Mouse (Mus musculus): Measurements from ENCODE around the gene Ssr3. TPM values are rescaled to one million over a fixed set of nuclear protein-coding genes. Genes with fewer than 3 reads are reported as not detected.

The Ssr3 gene
- polyA plus RNA-seq (2014; fragmentation: Nextera tagmentation; extraction: Ambion mirVana) = 277 and 279 TPM in 2 replicates

- H3K27me3 ChIP-seq (replicated peaks; ENCODE audit: control insufficient read depth, insufficient read depth, low read length) = no peaks in the 10 kb centered on the region
- ATAC-seq (replicated peaks; ENCODE audit: low FRiP score, low TSS enrichment, low read depth) (peak; percentile 99), DNase-seq (ENCODE audit: low spot score) (peak; percentile 95)
- H3K9me3 ChIP-seq (ENCODE audit: control insufficient read depth, low read length) = no peaks in the 10 kb centered on the region
- H3K36me3 ChIP-seq (ENCODE audit: control insufficient read depth, insufficient read depth, low read length) = peaks cover 29% of the 10 kb centered on the region
- peak within 1 kb of the TSS; percentile 80 for H3K4me2 ChIP-seq (ENCODE audit: low read length)
- H3K27ac ChIP-seq (ENCODE audit: low read depth) = peak within 1 kb of the TSS; percentile 87
- peaks cover 9% of the 10 kb centered on the region; the same call in 1 of the 2 replicates for H3K4me1 ChIP-seq (replicated peaks; ENCODE audit: control insufficient read depth, insufficient read depth, low read length)
- H3K9ac ChIP-seq (ENCODE audit: low read length) = peak within 1 kb of the TSS; percentile 95
- H3K4me3 ChIP-seq (ENCODE audit: low read depth, low read length) = peak within 1 kb of the TSS; percentile 95
- WGBS = under 1% methylated on average over 36 of the region's 36 CpGs
These were observed at the start of gene Ssr3 for GRCm38 (mm10) chr3:65392421-65392817. Gene Ssr3 (minus strand): TSS chr3:65392623.

DNA sequence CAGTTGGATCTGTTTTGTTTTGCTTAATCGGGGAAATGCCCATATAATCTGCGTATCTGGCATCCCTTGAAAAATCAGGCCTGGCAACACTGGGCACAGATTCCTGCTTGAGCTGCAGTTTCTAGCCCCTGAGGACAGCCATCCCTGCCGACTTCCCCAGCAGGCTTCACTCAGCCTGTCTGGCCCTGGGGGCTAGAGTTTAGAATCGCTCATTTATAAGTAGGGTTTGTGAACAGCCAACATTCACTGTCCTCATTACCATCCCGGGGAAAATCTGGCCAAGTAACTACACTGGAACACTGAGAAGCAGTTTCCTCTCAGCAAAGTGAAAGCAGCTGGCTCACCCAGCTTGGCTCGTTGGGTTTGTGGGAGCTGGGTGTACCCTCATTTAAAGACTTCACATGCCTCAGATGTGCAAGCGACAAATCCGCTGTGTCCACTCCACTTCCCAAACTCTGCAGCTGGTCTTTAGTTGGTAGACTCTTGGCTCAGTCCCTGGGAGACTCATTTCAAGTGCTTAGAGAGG is 49.2 kb upstream of the Ssr3 start:
- Histone ChIP-seq H3K9me3 (ENCODE audit: control insufficient read depth, low read length) (no peaks in the 10 kb centered on the region), H3K36me3 (ENCODE audit: control insufficient read depth, insufficient read depth, low read length) (no peaks in the 10 kb centered on the region), H3K4me2 (ENCODE audit: low read length) (no peak overlapping the region), H3K27me3 (replicated peaks; ENCODE audit: control insufficient read depth, insufficient read depth, low read length) (no peaks in the 10 kb centered on the region), H3K4me1 (replicated peaks; ENCODE audit: control insufficient read depth, insufficient read depth, low read length) (peaks cover 9% of the 10 kb centered on the region; the same call in 1 of the 2 replicates), H3K9ac (ENCODE audit: low read length) (no peak overlapping the region), H3K4me3 (ENCODE audit: low read depth, low read length) (no peak overlapping the region), H3K27ac (ENCODE audit: low read depth) (peak overlapping the region; percentile 51; the same call in 1 of the 2 replicates)
- DNase-seq (ENCODE audit: low spot score) (peak; percentile 60), ATAC-seq (replicated peaks; ENCODE audit: low FRiP score, low TSS enrichment, low read depth) (no peak)
- 62% methylated on average over 8 of the region's 8 CpGs for WGBS

DNA sequence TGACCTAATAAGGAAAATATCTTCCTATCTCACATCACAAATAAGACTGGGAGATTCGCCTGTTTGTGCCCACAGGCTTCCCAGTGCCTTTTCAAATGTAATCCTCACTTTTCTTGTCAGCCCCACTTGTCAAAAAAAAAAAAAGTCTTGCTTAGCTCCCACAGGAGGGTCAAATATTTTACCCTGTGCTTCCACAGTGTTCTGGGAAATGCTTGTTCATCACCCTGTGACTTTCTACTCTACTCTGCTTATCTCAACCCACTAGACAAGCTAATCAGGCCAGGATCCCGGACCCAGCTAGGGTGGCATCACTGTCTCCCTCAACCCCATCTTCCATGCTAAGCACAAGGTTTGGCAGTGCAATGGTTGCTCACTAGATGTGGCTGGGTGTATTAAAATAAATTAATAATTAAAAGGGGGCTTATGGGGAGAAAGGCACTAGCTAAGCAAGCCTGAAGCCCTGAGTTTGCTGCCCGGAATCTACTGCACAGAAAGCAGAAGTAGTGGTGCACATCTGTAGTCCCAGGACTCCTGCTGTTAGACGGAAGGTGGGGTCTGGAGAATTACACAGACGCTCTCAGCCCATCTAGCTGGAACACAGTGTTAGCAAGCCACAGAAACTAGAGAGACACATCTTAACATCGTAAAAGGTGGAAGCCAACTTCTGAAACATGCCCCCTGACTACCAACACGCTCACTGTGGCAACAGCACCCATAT is 46.2 kb upstream of the Ssr3 start:
- Histone ChIP-seq H3K4me1 (replicated peaks; ENCODE audit: control insufficient read depth, insufficient read depth, low read length) (peaks cover 9% of the 10 kb centered on the region; the same call in 1 of the 2 replicates), H3K9me3 (ENCODE audit: control insufficient read depth, low read length) (no peaks in the 10 kb centered on the region), H3K9ac (ENCODE audit: low read length) (no peak overlapping the region), H3K4me3 (ENCODE audit: low read depth, low read length) (no peak overlapping the region), H3K27ac (ENCODE audit: low read depth) (no peak overlapping the region), H3K4me2 (ENCODE audit: low read length) (no peak overlapping the region), H3K27me3 (replicated peaks; ENCODE audit: control insufficient read depth, insufficient read depth, low read length) (no peaks in the 10 kb centered on the region), H3K36me3 (ENCODE audit: control insufficient read depth, insufficient read depth, low read length) (no peaks in the 10 kb centered on the region)
- ATAC-seq (replicated peaks; ENCODE audit: low FRiP score, low TSS enrichment, low read depth) = no peak
- no peak for DNase-seq (ENCODE audit: low spot score)
- WGBS = 69% methylated on average over 7 of the region's 7 CpGs

- Histone ChIP-seq H3K4me2 (ENCODE audit: low read length) (no peak overlapping the region), H3K4me1 (replicated peaks; ENCODE audit: control insufficient read depth, insufficient read depth, low read length) (no peaks in the 10 kb centered on the region; the same call in 1 of the 2 replicates), H3K4me3 (ENCODE audit: low read depth, low read length) (no peak overlapping the region), H3K9me3 (ENCODE audit: control insufficient read depth, low read length) (no peaks in the 10 kb centered on the region), H3K27ac (ENCODE audit: low read depth) (no peak overlapping the region), H3K9ac (ENCODE audit: low read length) (no peak overlapping the region), H3K36me3 (ENCODE audit: control insufficient read depth, insufficient read depth, low read length) (no peaks in the 10 kb centered on the region), H3K27me3 (replicated peaks; ENCODE audit: control insufficient read depth, insufficient read depth, low read length) (no peaks in the 10 kb centered on the region)
- ATAC-seq (replicated peaks; ENCODE audit: low FRiP score, low TSS enrichment, low read depth) (no peak), DNase-seq (ENCODE audit: low spot score) (no peak)
- 86% methylated on average over 2 of the region's 2 CpGs for WGBS
These were observed 43.4 kb upstream of the Ssr3 start for GRCm38 (mm10) chr3:65435812-65436211.

- no peak overlapping the region for H3K4me2 ChIP-seq (ENCODE audit: low read length)
- DNase-seq (ENCODE audit: low spot score) (no peak), ATAC-seq (replicated peaks; ENCODE audit: low FRiP score, low TSS enrichment, low read depth) (no peak)
- no peaks in the 10 kb centered on the region for H3K9me3 ChIP-seq (ENCODE audit: control insufficient read depth, low read length)
- WGBS = 90% methylated on average over 11 of the region's 11 CpGs
- no peak overlapping the region for H3K9ac ChIP-seq (ENCODE audit: low read length)
- H3K27ac ChIP-seq (ENCODE audit: low read depth) = no peak overlapping the region
- H3K27me3 ChIP-seq (replicated peaks; ENCODE audit: control insufficient read depth, insufficient read depth, low read length) = no peaks in the 10 kb centered on the region
- no peaks in the 10 kb centered on the region for H3K36me3 ChIP-seq (ENCODE audit: control insufficient read depth, insufficient read depth, low read length)
- no peak overlapping the region for H3K4me3 ChIP-seq (ENCODE audit: low read depth, low read length)
- H3K4me1 ChIP-seq (replicated peaks; ENCODE audit: control insufficient read depth, insufficient read depth, low read length) = no peaks in the 10 kb centered on the region; the same call in 1 of the 2 replicates
These were observed 42.7 kb upstream of the Ssr3 start for GRCm38 (mm10) chr3:65435101-65435571.

- Histone ChIP-seq H3K27ac (ENCODE audit: low read depth) (no peak overlapping the region), H3K9ac (ENCODE audit: low read length) (no peak overlapping the region), H3K4me1 (replicated peaks; ENCODE audit: control insufficient read depth, insufficient read depth, low read length) (no peaks in the 10 kb centered on the region), H3K27me3 (replicated peaks; ENCODE audit: control insufficient read depth, insufficient read depth, low read length) (no peaks in the 10 kb centered on the region), H3K9me3 (ENCODE audit: control insufficient read depth, low read length) (no peaks in the 10 kb centered on the region), H3K4me2 (ENCODE audit: low read length) (no peak overlapping the region), H3K36me3 (ENCODE audit: control insufficient read depth, insufficient read depth, low read length) (no peaks in the 10 kb centered on the region), H3K4me3 (ENCODE audit: low read depth, low read length) (no peak overlapping the region)
- DNase-seq (ENCODE audit: low spot score) (no peak), ATAC-seq (replicated peaks; ENCODE audit: low FRiP score, low TSS enrichment, low read depth) (no peak)
- 93% methylated on average over 5 of the region's 5 CpGs for WGBS
These were observed 39.8 kb upstream of the Ssr3 start for GRCm38 (mm10) chr3:65432236-65432635.

GRCm38 (mm10) chr3:65419706-65420105 is 27.3 kb upstream of the Ssr3 start:
- no peaks in the 10 kb centered on the region for H3K36me3 ChIP-seq (ENCODE audit: control insufficient read depth, insufficient read depth, low read length)
- no peaks in the 10 kb centered on the region for H3K9me3 ChIP-seq (ENCODE audit: control insufficient read depth, low read length)
- H3K27me3 ChIP-seq (replicated peaks; ENCODE audit: control insufficient read depth, insufficient read depth, low read length) = no peaks in the 10 kb centered on the region
- H3K4me2 ChIP-seq (ENCODE audit: low read length) = no peak overlapping the region
- ATAC-seq (replicated peaks; ENCODE audit: low FRiP score, low TSS enrichment, low read depth) = no peak
- DNase-seq (ENCODE audit: low spot score) = no peak
- H3K27ac ChIP-seq (ENCODE audit: low read depth) = no peak overlapping the region
- H3K9ac ChIP-seq (ENCODE audit: low read length) = no peak overlapping the region
- H3K4me3 ChIP-seq (ENCODE audit: low read depth, low read length) = no peak overlapping the region
- WGBS = 89% methylated on average over 3 of the region's 3 CpGs
- no peaks in the 10 kb centered on the region for H3K4me1 ChIP-seq (replicated peaks; ENCODE audit: control insufficient read depth, insufficient read depth, low read length)

- H3K9me3 ChIP-seq (ENCODE audit: control insufficient read depth, low read length) = no peaks in the 10 kb centered on the region
- no peak for DNase-seq (ENCODE audit: low spot score)
- H3K27me3 ChIP-seq (replicated peaks; ENCODE audit: control insufficient read depth, insufficient read depth, low read length) = no peaks in the 10 kb centered on the region
- no peak overlapping the region for H3K4me3 ChIP-seq (ENCODE audit: low read depth, low read length)
- H3K36me3 ChIP-seq (ENCODE audit: control insufficient read depth, insufficient read depth, low read length) = no peaks in the 10 kb centered on the region
- WGBS = 61% methylated on average over 5 of the region's 5 CpGs
- no peak overlapping the region for H3K4me2 ChIP-seq (ENCODE audit: low read length)
- H3K27ac ChIP-seq (ENCODE audit: low read depth) = no peak overlapping the region
- no peak overlapping the region for H3K9ac ChIP-seq (ENCODE audit: low read length)
- no peak for ATAC-seq (replicated peaks; ENCODE audit: low FRiP score, low TSS enrichment, low read depth)
- no peaks in the 10 kb centered on the region for H3K4me1 ChIP-seq (replicated peaks; ENCODE audit: control insufficient read depth, insufficient read depth, low read length)
These were observed 25.6 kb upstream of the Ssr3 start for GRCm38 (mm10) chr3:65417913-65418594.

Data from intestine, embryonic 14.5 days (tissue).